Mouse (Mus musculus) heart, postnatal 36 days (tissue): Measurements from ENCODE around the gene Adar. TPM values are rescaled to one million over a fixed set of nuclear protein-coding genes. Genes with fewer than 3 reads are reported as not detected.

Experiments
- DNase-seq, 2 experiments: peaks; one replicate each; pipeline ENCODE4 v3.0.0; 2021 to 2022
- intact Hi-C: fragments of 180-260 bp; cut with DNase I; formaldehyde crosslinking; loops from one replicate; pipeline ENCODE4 v1.15.1; 2025
- total RNA-seq, 2 experiments: library from RNA; stranded (reverse); gene quantifications; 2 replicates each; pipeline ENCODE4 v1.2.3; 2021

The Adar gene
- total RNA-seq: 10 to 100 TPM; 13.2 to 13.7 TPM

- intact Hi-C loops: loop anchor here (1.0 to 5.0 kb wide), 3 partner anchors 16 to 143 kb away; no protein-coding TSS in a partner anchor
- DNase-seq: peak; percentile 68 to 72
These were observed at the start of gene Adar for GRCm38 (mm10) chr3:89714359-89715206. Adar (plus strand) TSS chr3:89715022.

- intact Hi-C loops: no loop called here
- DNase-seq: no peak
These were observed 47.7 kb upstream of the Adar start for GRCm38 (mm10) chr3:89667131-89667530.

GRCm38 (mm10) chr3:89671334-89671733, 43.5 kb upstream of the Adar start:
- intact Hi-C loops: no loop called here
- DNase-seq: no peak

GRCm38 (mm10) chr3:89672573-89673317, 42.1 kb upstream of the Adar start:
- DNase-seq: no peak
- intact Hi-C loops: no loop called here

GRCm38 (mm10) chr3:89677617-89678016, 37.2 kb upstream of the Adar start:
- DNase-seq: no peak
- intact Hi-C loops: no loop called here

GRCm38 (mm10) chr3:89686031-89686430, 28.8 kb upstream of the Adar start:
- DNase-seq: no peak
- intact Hi-C loops: loop anchor here (5.0 kb wide), 2 partner anchors 114 to 229 kb away; no protein-coding TSS in a partner anchor

GRCm38 (mm10) chr3:89688694-89689581, 25.9 kb upstream of the Adar start:
- intact Hi-C loops: loop anchor here (1.0 to 5.0 kb wide), 4 partner anchors 117 to 348 kb away; no protein-coding TSS in a partner anchor
- DNase-seq: peak; percentile 85 to 86

- DNase-seq: no peak
- intact Hi-C loops: no loop called here
These were observed 23.0 kb upstream of the Adar start for GRCm38 (mm10) chr3:89691776-89692175.

GRCm38 (mm10) chr3:89696152-89696821, 18.5 kb upstream of the Adar start:
- no peak for DNase-seq
- intact Hi-C loops: no loop called here

GRCm38 (mm10) chr3:89698958-89699357, 15.9 kb upstream of the Adar start:
- intact Hi-C loops: no loop called here
- no peak for DNase-seq

GRCm38 (mm10) chr3:89700461-89700860, 14.4 kb upstream of the Adar start:
- intact Hi-C loops: no loop called here
- no peak for DNase-seq

GRCm38 (mm10) chr3:89703596-89703995, 11.2 kb upstream of the Adar start:
- DNase-seq: no peak
- intact Hi-C loops: no loop called here

GRCm38 (mm10) chr3:89704064-89704463, 10.8 kb upstream of the Adar start:
- intact Hi-C loops: no loop called here
- DNase-seq: no peak

- peak in 1 of 2 experiments; percentile 36 for DNase-seq
- intact Hi-C loops: loop anchor here (1.0 to 2.0 kb wide), 2 partner anchors 15 to 57 kb away; no protein-coding TSS in a partner anchor
These were observed 565 bp downstream of the Adar start for GRCm38 (mm10) chr3:89715207-89715966.

- intact Hi-C loops: loop anchor here (1.0 to 2.0 kb wide), 2 partner anchors 15 to 56 kb away; no protein-coding TSS in a partner anchor
- DNase-seq: no peak
These were observed 1.1 kb downstream of the Adar start for GRCm38 (mm10) chr3:89715967-89716256.

GRCm38 (mm10) chr3:89722032-89722431, 7.2 kb downstream of the Adar start:
- DNase-seq: no peak
- intact Hi-C loops: no loop called here

GRCm38 (mm10) chr3:89723400-89724084, 8.7 kb downstream of the Adar start:
- no peak for DNase-seq
- intact Hi-C loops: no loop called here

GRCm38 (mm10) chr3:89727028-89727427, 12.2 kb downstream of the Adar start:
- DNase-seq: peak; percentile 25 to 27
- intact Hi-C loops: no loop called here

GRCm38 (mm10) chr3:89728848-89729247, 14.0 kb downstream of the Adar start:
- intact Hi-C loops: no loop called here
- DNase-seq: no peak
